Mouse (Mus musculus): ENCODE data around the gene Gm44596. TPM values are rescaled to one million over a fixed set of nuclear protein-coding genes. Genes with fewer than 3 reads are reported as not detected.
"Not testable (repeated sequence)": the region's sequence is repeated elsewhere in the genome, so short reads cannot be mapped to it uniquely, and the experiment has no call there.

The Gm44596 gene
- polyA plus RNA-seq, 1 experiment from 2014 or later, result not detected

GRCm38 (mm10) chr6:128380594-128381167 lies 5.4 kb downstream of the Gm44596 start:
- 17% methylated on average over 1 of the region's 1 CpGs for WGBS (ENCODE audit: insufficient replicate concordance)
- not testable (repeated sequence) for ATAC-seq (ENCODE audit: insufficient read depth); H3K9ac ChIP-seq; H3K27me3 ChIP-seq; H3K36me3 ChIP-seq (replicated peaks); H3K27ac ChIP-seq (replicated peaks); H3K9me3 ChIP-seq (replicated peaks); H3K4me2 ChIP-seq; H3K4me1 ChIP-seq (replicated peaks); H3K4me3 ChIP-seq (replicated peaks)

GRCm38 (mm10) chr6:128381254-128381653 lies 6.0 kb downstream of the Gm44596 start:
- no peak overlapping the region for H3K4me2 ChIP-seq
- no peaks in the 10 kb centered on the region for H3K4me1 ChIP-seq (replicated peaks)
- H3K9ac ChIP-seq, result no peak overlapping the region
- 49% methylated on average over 3 of the region's 3 CpGs for WGBS (ENCODE audit: insufficient replicate concordance)
- no peak for ATAC-seq (ENCODE audit: insufficient read depth)
- H3K36me3 ChIP-seq (replicated peaks), result no peaks in the 10 kb centered on the region
- H3K27me3 ChIP-seq, result no peaks in the 10 kb centered on the region
- H3K4me3 ChIP-seq (replicated peaks), result no peak overlapping the region
- no peaks in the 10 kb centered on the region for H3K9me3 ChIP-seq (replicated peaks)
- no peak overlapping the region for H3K27ac ChIP-seq (replicated peaks)

- 49% methylated on average over 7 of the region's 7 CpGs for WGBS (ENCODE audit: insufficient replicate concordance)
- H3K4me1 ChIP-seq (replicated peaks), result no peaks in the 10 kb centered on the region
- H3K36me3 ChIP-seq (replicated peaks), result no peaks in the 10 kb centered on the region
- no peak overlapping the region for H3K27ac ChIP-seq (replicated peaks)
- ATAC-seq (ENCODE audit: insufficient read depth), result no peak
- H3K9me3 ChIP-seq (replicated peaks), result no peaks in the 10 kb centered on the region
- no peak overlapping the region for H3K9ac ChIP-seq
- H3K27me3 ChIP-seq, result no peaks in the 10 kb centered on the region
- H3K4me2 ChIP-seq, result no peak overlapping the region
- no peak overlapping the region for H3K4me3 ChIP-seq (replicated peaks)
Observed at GRCm38 (mm10) chr6:128383752-128384151, 8.4 kb downstream of the Gm44596 start.

GRCm38 (mm10) chr6:128385026-128385425 lies 9.7 kb downstream of the Gm44596 start:
- WGBS (ENCODE audit: insufficient replicate concordance), result 62% methylated on average over 1 of the region's 1 CpGs
- Histone ChIP-seq H3K27me3 (no peaks in the 10 kb centered on the region), H3K9me3 (replicated peaks) (no peaks in the 10 kb centered on the region), H3K4me3 (replicated peaks) (no peak overlapping the region), H3K9ac (no peak overlapping the region), H3K4me2 (no peak overlapping the region), H3K27ac (replicated peaks) (no peak overlapping the region), H3K36me3 (replicated peaks) (no peaks in the 10 kb centered on the region), H3K4me1 (replicated peaks) (no peaks in the 10 kb centered on the region)
- ATAC-seq (ENCODE audit: insufficient read depth), result no peak

- no peak overlapping the region for H3K4me2 ChIP-seq
- H3K36me3 ChIP-seq (replicated peaks), result no peaks in the 10 kb centered on the region
- ATAC-seq (ENCODE audit: insufficient read depth), result no peak
- 38% methylated on average over 1 of the region's 1 CpGs for WGBS (ENCODE audit: insufficient replicate concordance)
- H3K27ac ChIP-seq (replicated peaks), result no peak overlapping the region
- H3K4me1 ChIP-seq (replicated peaks), result no peaks in the 10 kb centered on the region
- no peaks in the 10 kb centered on the region for H3K27me3 ChIP-seq
- no peak overlapping the region for H3K4me3 ChIP-seq (replicated peaks)
- H3K9ac ChIP-seq, result no peak overlapping the region
- H3K9me3 ChIP-seq (replicated peaks), result no peaks in the 10 kb centered on the region
Observed at GRCm38 (mm10) chr6:128389185-128389584, 13.9 kb downstream of the Gm44596 start.

GRCm38 (mm10) chr6:128390683-128391082 lies 15.4 kb downstream of the Gm44596 start:
- H3K36me3 ChIP-seq (replicated peaks), result no peaks in the 10 kb centered on the region
- no peaks in the 10 kb centered on the region for H3K9me3 ChIP-seq (replicated peaks)
- H3K4me2 ChIP-seq, result no peak overlapping the region
- WGBS (ENCODE audit: insufficient replicate concordance), result 17% methylated on average over 1 of the region's 1 CpGs
- ATAC-seq (ENCODE audit: insufficient read depth), result no peak
- no peak overlapping the region for H3K9ac ChIP-seq
- no peaks in the 10 kb centered on the region for H3K4me1 ChIP-seq (replicated peaks)
- H3K27me3 ChIP-seq, result no peaks in the 10 kb centered on the region
- H3K4me3 ChIP-seq (replicated peaks), result no peak overlapping the region
- no peak overlapping the region for H3K27ac ChIP-seq (replicated peaks)

GRCm38 (mm10) chr6:128397574-128398261 lies 22.4 kb downstream of the Gm44596 start:
- peak overlapping the region; percentile 18 for H3K4me2 ChIP-seq
- H3K27ac ChIP-seq (replicated peaks), result peak overlapping the region; percentile 39
- 44% methylated on average over 7 of the region's 7 CpGs for WGBS (ENCODE audit: insufficient replicate concordance)
- H3K9ac ChIP-seq, result no peak overlapping the region
- no peak overlapping the region for H3K4me3 ChIP-seq (replicated peaks)
- H3K27me3 ChIP-seq, result no peaks in the 10 kb centered on the region
- H3K36me3 ChIP-seq (replicated peaks), result no peaks in the 10 kb centered on the region
- no peaks in the 10 kb centered on the region for H3K9me3 ChIP-seq (replicated peaks)
- ATAC-seq (ENCODE audit: insufficient read depth), result peak; percentile 70
- H3K4me1 ChIP-seq (replicated peaks), result no peaks in the 10 kb centered on the region; the same call in 1 of the 2 replicates

- peak within 1 kb of the TSS; percentile 39 for H3K27ac ChIP-seq (replicated peaks)
- H3K4me1 ChIP-seq (replicated peaks), result no peaks in the 10 kb centered on the region; the same call in 1 of the 2 replicates
- peak within 1 kb of the TSS; percentile 33 for H3K4me2 ChIP-seq
Observed at GRCm38 (mm10) chr6:128398996-128399395, 23.7 kb downstream of the Gm44596 start, which contains the start of gene Nrip2. TSS of gene Nrip2 (plus strand) at chr6:128399296.

GRCm38 (mm10) chr6:128399421-128400185 lies 24.3 kb downstream of the Gm44596 start:
- no peak overlapping the region for H3K27ac ChIP-seq (replicated peaks)
- 52% methylated on average over 21 of the region's 21 CpGs for WGBS (ENCODE audit: insufficient replicate concordance)
- no peak overlapping the region for H3K9ac ChIP-seq
- no peak for ATAC-seq (ENCODE audit: insufficient read depth)
- no peaks in the 10 kb centered on the region for H3K36me3 ChIP-seq (replicated peaks)
- no peaks in the 10 kb centered on the region for H3K27me3 ChIP-seq
- peak overlapping the region; percentile 10; the same call in 1 of the 2 replicates for H3K4me3 ChIP-seq (replicated peaks)
- H3K4me2 ChIP-seq, result peak overlapping the region; percentile 33
- H3K9me3 ChIP-seq (replicated peaks), result no peaks in the 10 kb centered on the region
- H3K4me1 ChIP-seq (replicated peaks), result no peaks in the 10 kb centered on the region; the same call in 1 of the 2 replicates

More at GRCm38 (mm10) chr6:128398996-128399395, 23.7 kb downstream of the Gm44596 start, which contains the start of gene Nrip2:
- no peak for ATAC-seq (ENCODE audit: insufficient read depth)
- Histone ChIP-seq H3K9ac (no peak within 1 kb of the TSS), H3K4me3 (replicated peaks) (peak within 1 kb of the TSS; percentile 10; the same call in 1 of the 2 replicates), H3K36me3 (replicated peaks) (no peaks in the 10 kb centered on the region), H3K9me3 (replicated peaks) (no peaks in the 10 kb centered on the region), H3K27me3 (no peaks in the 10 kb centered on the region)
- 62% methylated on average over 3 of the region's 3 CpGs for WGBS (ENCODE audit: insufficient replicate concordance)

- Histone ChIP-seq H3K27ac (replicated peaks) (no peak overlapping the region), H3K4me1 (replicated peaks) (no peaks in the 10 kb centered on the region), H3K27me3 (no peaks in the 10 kb centered on the region), H3K9ac (no peak overlapping the region), H3K4me2 (no peak overlapping the region), H3K9me3 (replicated peaks) (no peaks in the 10 kb centered on the region), H3K36me3 (replicated peaks) (peaks cover 24% of the 10 kb centered on the region), H3K4me3 (replicated peaks) (no peak overlapping the region)
- ATAC-seq (ENCODE audit: insufficient read depth), result no peak
- 64% methylated on average over 5 of the region's 5 CpGs for WGBS (ENCODE audit: insufficient replicate concordance)
Observed at GRCm38 (mm10) chr6:128404708-128405107, 29.4 kb downstream of the Gm44596 start.

- no peak overlapping the region for H3K27ac ChIP-seq (replicated peaks)
- no peaks in the 10 kb centered on the region for H3K4me1 ChIP-seq (replicated peaks)
- H3K36me3 ChIP-seq (replicated peaks), result peaks cover 56% of the 10 kb centered on the region
- no peak overlapping the region for H3K4me2 ChIP-seq
- 72% methylated on average over 7 of the region's 7 CpGs for WGBS (ENCODE audit: insufficient replicate concordance)
- H3K4me3 ChIP-seq (replicated peaks), result no peak overlapping the region
- H3K9me3 ChIP-seq (replicated peaks), result no peaks in the 10 kb centered on the region
- no peaks in the 10 kb centered on the region for H3K27me3 ChIP-seq
- no peak for ATAC-seq (ENCODE audit: insufficient read depth)
- H3K9ac ChIP-seq, result no peak overlapping the region
Observed at GRCm38 (mm10) chr6:128408544-128409125, 33.3 kb downstream of the Gm44596 start.
